Mouse (Mus musculus): ENCODE data around the gene Yeats2. TPM values are rescaled to one million over a fixed set of nuclear protein-coding genes. Genes with fewer than 3 reads are reported as not detected.

The Yeats2 gene
- polyA plus RNA-seq, 1 experiment from 2014 or later: 26.6 TPM

- no peaks in the 10 kb centered on the region for H3K9me3 ChIP-seq (ENCODE audit: control insufficient read depth, low read length)
- H3K9ac ChIP-seq (replicated peaks; ENCODE audit: low read length): peak within 1 kb of the TSS; percentile 77
- ATAC-seq (ENCODE audit: low FRiP score, low TSS enrichment): peak; percentile 79
- no peaks in the 10 kb centered on the region; the same call in 1 of the 2 replicates for H3K27me3 ChIP-seq (ENCODE audit: control insufficient read depth, insufficient read depth, low read length)
- DNase-seq: peak; percentile 80
- under 1% methylated on average over 90 of the region's 90 CpGs for WGBS
- peak within 1 kb of the TSS; percentile 82 for H3K27ac ChIP-seq (replicated peaks; ENCODE audit: low read depth, low read length)
- H3K4me3 ChIP-seq (replicated peaks; ENCODE audit: low read depth, low read length): peak within 1 kb of the TSS; percentile 71
- H3K36me3 ChIP-seq (ENCODE audit: control insufficient read depth, insufficient read depth, low read length): no peaks in the 10 kb centered on the region
- H3K4me2 ChIP-seq (ENCODE audit: low read length): peak within 1 kb of the TSS; percentile 74
- H3K4me1 ChIP-seq (ENCODE audit: control insufficient read depth, insufficient read depth, low read length): peaks cover 3% of the 10 kb centered on the region; the same call in 1 of the 2 replicates
These were observed 99.9 kb downstream of the Yeats2 start, which contains the start of gene Map6d1 for GRCm38 (mm10) chr16:20240468-20241414. Gene Map6d1 (minus strand): TSS chr16:20241358.

GRCm38 (mm10) chr16:20247103-20247502 lies 106.2 kb downstream of the Yeats2 start:
- DNase-seq: no peak
- H3K4me3 ChIP-seq (replicated peaks; ENCODE audit: low read depth, low read length): no peak overlapping the region

DNA sequence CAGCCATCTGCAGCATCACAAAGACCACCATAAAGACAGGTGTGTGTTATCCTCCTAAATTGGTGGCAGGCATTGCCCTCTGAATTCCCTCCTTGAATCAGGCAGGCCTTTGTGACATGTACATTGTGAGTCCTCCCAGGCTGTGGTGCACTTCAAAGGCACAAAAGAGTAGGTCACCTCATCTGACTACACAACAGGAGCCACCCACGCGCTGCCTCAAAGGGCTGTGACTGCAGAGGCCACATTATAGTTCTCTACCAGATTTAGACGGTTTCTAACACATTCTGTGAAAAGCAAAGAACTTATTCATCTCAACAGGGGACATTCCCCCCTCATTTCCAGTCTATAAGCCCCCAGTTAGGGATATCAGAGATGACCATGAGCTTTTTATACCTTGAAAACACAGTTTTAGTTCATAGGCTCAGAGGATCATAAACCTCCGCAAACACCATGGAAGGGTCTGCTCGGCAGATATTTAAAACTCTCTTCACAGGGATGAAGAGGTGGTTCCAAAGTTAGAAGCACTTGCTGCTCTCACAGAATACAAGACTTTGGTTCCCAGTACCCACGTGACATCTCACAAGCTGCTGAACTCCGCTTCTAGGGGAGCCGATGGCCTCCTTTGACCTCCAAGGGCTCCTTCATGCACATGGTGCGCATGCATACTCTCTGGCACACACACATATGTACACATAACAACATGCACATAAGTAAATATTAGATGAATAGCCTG lies 107.7 kb downstream of the Yeats2 start:
- ATAC-seq (ENCODE audit: low FRiP score, low TSS enrichment) (no peak), DNase-seq (no peak)
- H3K4me1 ChIP-seq (ENCODE audit: control insufficient read depth, insufficient read depth, low read length): no peaks in the 10 kb centered on the region
- H3K27me3 ChIP-seq (ENCODE audit: control insufficient read depth, insufficient read depth, low read length): no peaks in the 10 kb centered on the region
- H3K4me3 ChIP-seq (replicated peaks; ENCODE audit: low read depth, low read length): no peak overlapping the region
- 86% methylated on average over 9 of the region's 9 CpGs for WGBS
- no peaks in the 10 kb centered on the region for H3K36me3 ChIP-seq (ENCODE audit: control insufficient read depth, insufficient read depth, low read length)
- H3K9me3 ChIP-seq (ENCODE audit: control insufficient read depth, low read length): no peaks in the 10 kb centered on the region
- no peak overlapping the region for H3K9ac ChIP-seq (replicated peaks; ENCODE audit: low read length)
- no peak overlapping the region for H3K27ac ChIP-seq (replicated peaks; ENCODE audit: low read depth, low read length)
- H3K4me2 ChIP-seq (ENCODE audit: low read length): no peak overlapping the region

More at GRCm38 (mm10) chr16:20247103-20247502, 106.2 kb downstream of the Yeats2 start:
- Histone ChIP-seq H3K4me2 (ENCODE audit: low read length) (no peak overlapping the region), H3K9me3 (ENCODE audit: control insufficient read depth, low read length) (no peaks in the 10 kb centered on the region), H3K36me3 (ENCODE audit: control insufficient read depth, insufficient read depth, low read length) (no peaks in the 10 kb centered on the region), H3K9ac (replicated peaks; ENCODE audit: low read length) (no peak overlapping the region), H3K27me3 (ENCODE audit: control insufficient read depth, insufficient read depth, low read length) (no peaks in the 10 kb centered on the region), H3K27ac (replicated peaks; ENCODE audit: low read depth, low read length) (no peak overlapping the region), H3K4me1 (ENCODE audit: control insufficient read depth, insufficient read depth, low read length) (no peaks in the 10 kb centered on the region)
- no peak for ATAC-seq (ENCODE audit: low FRiP score, low TSS enrichment)

DNA sequence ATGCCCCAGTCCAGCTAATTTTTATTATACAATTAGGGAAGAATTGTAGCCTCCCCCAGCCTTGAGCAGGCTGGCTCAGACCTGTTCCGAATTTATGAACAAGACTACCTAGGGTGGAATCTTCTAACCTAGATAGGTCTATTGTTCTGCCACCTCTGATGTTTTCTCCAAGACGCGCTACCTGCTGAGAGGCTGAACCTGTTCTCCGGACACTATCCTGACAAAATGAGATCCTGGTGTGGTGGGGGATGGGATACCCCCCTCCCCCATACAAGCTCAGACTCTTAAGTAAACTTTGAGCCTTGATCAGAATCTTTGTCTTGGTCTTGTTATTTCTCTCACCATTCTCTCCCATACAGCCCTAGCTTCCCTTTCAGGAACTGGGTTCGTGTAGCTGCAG lies 117.1 kb downstream of the Yeats2 start:
- H3K4me2 ChIP-seq (ENCODE audit: low read length): no peak overlapping the region
- no peaks in the 10 kb centered on the region for H3K36me3 ChIP-seq (ENCODE audit: control insufficient read depth, insufficient read depth, low read length)
- DNase-seq (no peak), ATAC-seq (ENCODE audit: low FRiP score, low TSS enrichment) (no peak)
- H3K27me3 ChIP-seq (ENCODE audit: control insufficient read depth, insufficient read depth, low read length): no peaks in the 10 kb centered on the region
- H3K4me1 ChIP-seq (ENCODE audit: control insufficient read depth, insufficient read depth, low read length): no peaks in the 10 kb centered on the region
- H3K4me3 ChIP-seq (replicated peaks; ENCODE audit: low read depth, low read length): no peak overlapping the region
- no peaks in the 10 kb centered on the region for H3K9me3 ChIP-seq (ENCODE audit: control insufficient read depth, low read length)
- 79% methylated on average over 5 of the region's 5 CpGs for WGBS
- H3K27ac ChIP-seq (replicated peaks; ENCODE audit: low read depth, low read length): no peak overlapping the region
- no peak overlapping the region for H3K9ac ChIP-seq (replicated peaks; ENCODE audit: low read length)

GRCm38 (mm10) chr16:20265089-20265488 lies 124.2 kb downstream of the Yeats2 start:
- no peak overlapping the region for H3K9ac ChIP-seq (replicated peaks; ENCODE audit: low read length)
- no peak overlapping the region for H3K4me3 ChIP-seq (replicated peaks; ENCODE audit: low read depth, low read length)
- DNase-seq (no peak), ATAC-seq (ENCODE audit: low FRiP score, low TSS enrichment) (no peak)
- no peaks in the 10 kb centered on the region for H3K27me3 ChIP-seq (ENCODE audit: control insufficient read depth, insufficient read depth, low read length)
- no peaks in the 10 kb centered on the region for H3K9me3 ChIP-seq (ENCODE audit: control insufficient read depth, low read length)
- no peaks in the 10 kb centered on the region for H3K4me1 ChIP-seq (ENCODE audit: control insufficient read depth, insufficient read depth, low read length)
- no peaks in the 10 kb centered on the region for H3K36me3 ChIP-seq (ENCODE audit: control insufficient read depth, insufficient read depth, low read length)
- no peak overlapping the region for H3K4me2 ChIP-seq (ENCODE audit: low read length)
- H3K27ac ChIP-seq (replicated peaks; ENCODE audit: low read depth, low read length): no peak overlapping the region
- WGBS: 83% methylated on average over 7 of the region's 7 CpGs

GRCm38 (mm10) chr16:20271339-20271738 lies 130.5 kb downstream of the Yeats2 start:
- H3K9ac ChIP-seq (replicated peaks; ENCODE audit: low read length): no peak overlapping the region
- H3K27me3 ChIP-seq (ENCODE audit: control insufficient read depth, insufficient read depth, low read length): no peaks in the 10 kb centered on the region
- H3K9me3 ChIP-seq (ENCODE audit: control insufficient read depth, low read length): no peaks in the 10 kb centered on the region
- DNase-seq (no peak), ATAC-seq (ENCODE audit: low FRiP score, low TSS enrichment) (no peak)
- H3K4me3 ChIP-seq (replicated peaks; ENCODE audit: low read depth, low read length): no peak overlapping the region
- H3K4me1 ChIP-seq (ENCODE audit: control insufficient read depth, insufficient read depth, low read length): no peaks in the 10 kb centered on the region
- no peaks in the 10 kb centered on the region for H3K36me3 ChIP-seq (ENCODE audit: control insufficient read depth, insufficient read depth, low read length)
- no peak overlapping the region for H3K4me2 ChIP-seq (ENCODE audit: low read length)
- WGBS: 80% methylated on average over 4 of the region's 4 CpGs
- no peak overlapping the region for H3K27ac ChIP-seq (replicated peaks; ENCODE audit: low read depth, low read length)

DNA sequence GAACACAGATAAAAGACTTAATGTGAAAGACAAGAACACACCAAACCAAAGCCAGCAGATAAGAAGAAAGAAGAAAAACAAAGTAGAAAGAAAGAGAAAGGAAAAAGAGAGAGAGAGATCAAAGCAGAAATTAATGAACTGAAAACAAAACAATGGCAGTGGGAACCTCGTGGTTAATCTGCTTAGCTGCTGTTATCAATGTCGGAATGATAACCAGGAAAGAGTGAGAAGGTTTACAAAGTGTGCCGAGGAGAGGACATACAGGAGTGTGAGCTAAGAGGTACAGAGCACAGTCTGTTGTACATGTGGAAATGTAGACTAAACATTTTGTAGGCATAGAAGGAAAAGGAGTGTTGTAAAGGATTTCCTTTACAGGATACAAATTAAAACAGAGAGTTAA lies 132.1 kb downstream of the Yeats2 start:
- Histone ChIP-seq H3K27me3 (ENCODE audit: control insufficient read depth, insufficient read depth, low read length) (no peaks in the 10 kb centered on the region), H3K4me3 (replicated peaks; ENCODE audit: low read depth, low read length) (no peak overlapping the region), H3K9me3 (ENCODE audit: control insufficient read depth, low read length) (no peaks in the 10 kb centered on the region), H3K4me1 (ENCODE audit: control insufficient read depth, insufficient read depth, low read length) (no peaks in the 10 kb centered on the region), H3K9ac (replicated peaks; ENCODE audit: low read length) (no peak overlapping the region), H3K4me2 (ENCODE audit: low read length) (no peak overlapping the region), H3K36me3 (ENCODE audit: control insufficient read depth, insufficient read depth, low read length) (peaks cover 3% of the 10 kb centered on the region), H3K27ac (replicated peaks; ENCODE audit: low read depth, low read length) (no peak overlapping the region)
- 24% methylated on average over 3 of the region's 3 CpGs for WGBS
- ATAC-seq (ENCODE audit: low FRiP score, low TSS enrichment) (no peak), DNase-seq (no peak)

DNA sequence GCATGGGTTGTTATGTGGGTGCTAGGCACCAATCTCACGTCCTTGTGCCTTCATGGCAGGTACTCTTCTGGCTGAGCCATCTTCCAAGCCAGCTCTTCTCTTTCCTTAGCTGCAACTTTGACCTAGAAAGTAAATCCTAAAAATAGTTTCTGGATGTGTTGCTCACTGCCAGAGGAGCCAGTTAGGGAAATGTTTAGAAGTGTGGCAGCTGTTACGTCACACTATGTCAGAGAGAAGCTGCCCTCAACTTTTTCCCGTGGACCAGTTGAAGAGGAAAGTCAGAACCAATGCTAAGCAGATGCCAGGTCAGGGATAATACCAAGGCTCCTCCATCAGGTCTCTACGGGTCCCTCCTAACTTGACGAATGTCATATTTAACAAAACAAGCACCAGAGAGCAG lies 138.5 kb downstream of the Yeats2 start:
- no peak overlapping the region for H3K9ac ChIP-seq (replicated peaks; ENCODE audit: low read length)
- H3K27me3 ChIP-seq (ENCODE audit: control insufficient read depth, insufficient read depth, low read length): no peaks in the 10 kb centered on the region
- 96% methylated on average over 5 of the region's 5 CpGs for WGBS
- H3K4me2 ChIP-seq (ENCODE audit: low read length): no peak overlapping the region
- no peaks in the 10 kb centered on the region for H3K9me3 ChIP-seq (ENCODE audit: control insufficient read depth, low read length)
- H3K27ac ChIP-seq (replicated peaks; ENCODE audit: low read depth, low read length): no peak overlapping the region
- DNase-seq (no peak), ATAC-seq (ENCODE audit: low FRiP score, low TSS enrichment) (no peak)
- no peaks in the 10 kb centered on the region for H3K4me1 ChIP-seq (ENCODE audit: control insufficient read depth, insufficient read depth, low read length)
- no peak overlapping the region for H3K4me3 ChIP-seq (replicated peaks; ENCODE audit: low read depth, low read length)
- peaks cover 58% of the 10 kb centered on the region for H3K36me3 ChIP-seq (ENCODE audit: control insufficient read depth, insufficient read depth, low read length)

Measured in midbrain, embryonic 14.5 days (tissue).